Mouse (Mus musculus) forebrain, postnatal 0 days (tissue): ENCODE measurements around the gene Saa3. TPM values are rescaled to one million over a fixed set of nuclear protein-coding genes. Genes with fewer than 3 reads are reported as not detected.

ENCODE experiments used
- ATAC-seq: fragments of 200-750 bp; cut with Nextera tagmentation; 2 replicates; pipeline ENCODE4 v1.8.0; 2017; ENCODE audit warnings: mild to moderate bottlenecking, moderate library complexity
- DNase-seq: peaks from one replicate; pipeline ENCODE4 v3.0.0-alpha.2; 2015
- H3K27ac ChIP-seq: fragments of 300-500 bp; sonication (generic); 2 replicates; pipeline ENCODE4 v1.5.1; 2014; ENCODE audit warnings: low read depth, mild to moderate bottlenecking, antibody characterized with exemption, low read length, moderate library complexity, mixed read lengths
- H3K27me3 ChIP-seq: fragments of 300-500 bp; sonication (generic); 2 replicates; pipeline ENCODE4 v1.6.1; 2014; ENCODE audit warnings: mild to moderate bottlenecking, low read length, mixed read lengths; ENCODE audit not compliant: insufficient read depth
- H3K36me3 ChIP-seq: fragments of 300-500 bp; sonication (generic); 2 replicates; pipeline ENCODE4 v1.6.1; 2014; ENCODE audit warnings: mild to moderate bottlenecking, moderate library complexity; ENCODE audit not compliant: insufficient read depth
- H3K4me1 ChIP-seq: fragments of 300-500 bp; sonication (generic); 2 replicates; pipeline ENCODE4 v1.6.1; 2014; ENCODE audit warnings: antibody characterized with exemption; ENCODE audit not compliant: insufficient read depth
- H3K4me2 ChIP-seq: fragments of 300-500 bp; sonication (generic); 2 replicates; pipeline ENCODE4 v1.6.1; 2014; ENCODE audit warnings: low read depth, mild to moderate bottlenecking, moderate library complexity
- H3K4me3 ChIP-seq: fragments of 300-500 bp; sonication (generic); 2 replicates; pipeline ENCODE4 v1.5.1; 2014; ENCODE audit warnings: low read depth, low read length, mixed read lengths
- H3K9ac ChIP-seq: fragments of 300-500 bp; sonication (generic); 2 replicates; pipeline ENCODE4 v1.6.1; 2014; ENCODE audit warnings: mild to moderate bottlenecking
- H3K9me3 ChIP-seq: fragments of 300-500 bp; sonication (generic); 2 replicates; pipeline ENCODE4 v1.6.1; 2016; ENCODE audit warnings: low read length
- CTCF ChIP-seq: sonication (generic); IDR thresholded peaks from 2 replicates; pipeline ENCODE4 v1.5.1; 2016; ENCODE audit warnings: antibody characterized with exemption, control low read depth, low read depth
- WGBS: fragments of 180-500 bp; shearing (Covaris S2); extraction: QIAGEN DNeasy Blood & Tissue Kit; methylation state at CpG from one replicate; pipeline ENCODE4 v1.1.7; 2014; 5-methylcytosine and 5-hydroxymethylcytosine counted together
- polyA plus RNA-seq: library from polyadenylated mRNA; unstranded; fragments of >200 nt; fragmentation: Nextera tagmentation; extraction: Ambion mirVana; gene quantifications from 2 replicates; pipeline ENCODE4 v1.2.1, GENCODE M21; 2015
- total RNA-seq: library from RNA; depleted of rRNA; stranded (reverse); fragments of >200 nt; gene quantifications from 2 replicates; pipeline ENCODE4 v1.2.3, GENCODE M21; 2014

Saa3 gene
- total and polyA plus RNA-seq, 2 experiments from 2014 or later, result 0.35 TPM; not detected in 1

DNA sequence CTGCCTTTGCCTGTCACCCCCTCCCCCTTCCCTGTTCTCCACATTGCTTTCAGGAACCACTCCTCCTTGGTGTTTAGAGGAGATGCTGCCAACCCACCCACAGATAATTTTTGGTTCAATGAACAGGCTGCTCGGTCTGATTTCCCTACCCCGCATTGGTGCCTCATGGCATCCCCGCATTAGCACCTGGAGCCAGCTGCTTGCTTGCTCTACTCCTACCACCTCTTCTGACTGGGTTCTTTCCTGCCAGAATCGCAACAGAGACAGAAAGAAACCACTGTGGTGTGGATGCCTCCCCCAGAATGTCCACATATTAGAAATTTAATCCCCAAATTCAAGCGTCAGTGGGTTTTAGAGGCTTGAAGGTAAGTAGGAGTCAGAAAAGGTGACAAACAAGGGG lies 8.9 kb upstream of the Saa3 start:
- no peak for ATAC-seq
- no peak for DNase-seq
- WGBS, result 66% methylated on average over 5 of the region's 5 CpGs

DNA sequence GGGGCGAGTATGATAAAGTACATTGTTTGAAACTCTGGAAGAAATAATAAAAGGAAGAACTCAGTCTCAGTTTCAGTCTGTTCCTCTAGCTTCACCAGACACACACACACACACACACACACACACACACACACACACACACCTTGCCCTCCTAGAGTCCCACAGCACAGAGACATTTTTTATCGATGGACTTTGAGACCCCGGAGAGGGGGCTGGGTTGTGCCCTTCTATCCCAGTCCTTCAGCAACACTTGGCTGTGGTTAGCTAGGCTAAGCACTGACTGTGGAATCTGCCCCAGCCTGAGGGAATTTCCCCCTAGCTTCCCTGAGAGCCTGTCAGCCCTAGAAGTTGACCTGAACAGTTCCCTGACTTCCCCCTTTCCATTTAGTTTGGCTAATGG lies 8.3 kb upstream of the Saa3 start:
- no peaks in the 10 kb centered on the region for H3K9me3 ChIP-seq
- H3K27ac ChIP-seq, result no peak overlapping the region
- 86% methylated on average over 3 of the region's 3 CpGs for WGBS
- no peak overlapping the region for H3K9ac ChIP-seq
- no peak for TF ChIP-seq CTCF
- H3K4me1 ChIP-seq, result no peaks in the 10 kb centered on the region
- ATAC-seq (no peak), DNase-seq (no peak)
- H3K4me3 ChIP-seq, result no peak overlapping the region
- H3K4me2 ChIP-seq, result no peak overlapping the region
- no peaks in the 10 kb centered on the region for H3K27me3 ChIP-seq
- no peaks in the 10 kb centered on the region for H3K36me3 ChIP-seq

More for the DNA sequence above, 8.9 kb upstream of the Saa3 start:
- no peak overlapping the region for H3K9ac ChIP-seq
- no peaks in the 10 kb centered on the region for H3K4me1 ChIP-seq
- TF ChIP-seq CTCF, result no peak
- H3K27ac ChIP-seq, result no peak overlapping the region
- H3K9me3 ChIP-seq, result no peaks in the 10 kb centered on the region
- no peaks in the 10 kb centered on the region for H3K36me3 ChIP-seq
- no peaks in the 10 kb centered on the region for H3K27me3 ChIP-seq
- no peak overlapping the region for H3K4me2 ChIP-seq
- no peak overlapping the region for H3K4me3 ChIP-seq

DNA sequence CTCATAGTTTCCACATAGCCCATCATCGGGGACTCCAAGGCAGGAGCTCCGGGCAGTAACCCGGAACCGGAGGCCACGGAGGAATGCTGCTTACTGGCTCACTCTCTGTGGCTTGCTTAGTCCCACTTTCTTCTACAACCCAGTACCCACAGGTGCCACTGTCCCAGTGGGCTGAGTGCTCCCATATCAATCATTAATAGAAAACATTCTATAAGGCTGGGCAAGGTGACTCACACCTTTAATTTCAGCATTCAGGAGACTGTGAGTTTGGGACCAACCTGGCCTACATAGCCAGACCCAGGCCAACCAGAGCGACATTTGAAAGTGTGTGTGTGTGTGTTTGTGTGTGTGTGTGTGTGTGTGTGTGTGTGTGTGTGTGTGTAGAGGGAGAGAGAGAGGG lies 7.9 kb upstream of the Saa3 start:
- no peaks in the 10 kb centered on the region for H3K27me3 ChIP-seq
- no peak for ATAC-seq

DNA sequence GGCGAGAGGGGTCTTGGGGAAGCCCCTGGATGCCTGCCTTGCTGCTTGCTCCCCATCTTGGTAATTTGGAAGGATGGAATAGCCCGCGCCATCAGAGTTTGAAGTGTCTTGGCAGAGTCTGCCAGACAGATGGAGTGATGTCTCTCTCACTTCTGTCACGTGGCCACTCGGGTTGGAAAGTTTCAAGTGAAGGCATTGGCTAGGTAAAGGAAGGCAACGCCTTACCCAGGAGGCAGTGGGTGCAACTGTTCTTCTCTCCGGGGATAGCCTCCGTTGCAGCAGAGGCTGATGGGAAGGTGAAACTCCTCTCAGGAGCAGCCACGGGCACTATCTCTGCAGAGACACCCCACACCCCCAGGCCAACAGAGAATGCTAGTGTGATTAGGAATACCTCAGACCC lies 5.0 kb upstream of the Saa3 start:
- 54% methylated on average over 9 of the region's 9 CpGs for WGBS
- TF ChIP-seq CTCF, result no peak

More for the DNA sequence above, 7.9 kb upstream of the Saa3 start:
- DNase-seq, result no peak
- no peak overlapping the region for H3K4me2 ChIP-seq
- 96% methylated on average over 6 of the region's 6 CpGs for WGBS
- H3K4me1 ChIP-seq, result no peaks in the 10 kb centered on the region
- H3K9me3 ChIP-seq, result no peaks in the 10 kb centered on the region
- H3K27ac ChIP-seq, result no peak overlapping the region
- H3K36me3 ChIP-seq, result no peaks in the 10 kb centered on the region
- no peak for TF ChIP-seq CTCF
- no peak overlapping the region for H3K9ac ChIP-seq
- H3K4me3 ChIP-seq, result no peak overlapping the region

DNA sequence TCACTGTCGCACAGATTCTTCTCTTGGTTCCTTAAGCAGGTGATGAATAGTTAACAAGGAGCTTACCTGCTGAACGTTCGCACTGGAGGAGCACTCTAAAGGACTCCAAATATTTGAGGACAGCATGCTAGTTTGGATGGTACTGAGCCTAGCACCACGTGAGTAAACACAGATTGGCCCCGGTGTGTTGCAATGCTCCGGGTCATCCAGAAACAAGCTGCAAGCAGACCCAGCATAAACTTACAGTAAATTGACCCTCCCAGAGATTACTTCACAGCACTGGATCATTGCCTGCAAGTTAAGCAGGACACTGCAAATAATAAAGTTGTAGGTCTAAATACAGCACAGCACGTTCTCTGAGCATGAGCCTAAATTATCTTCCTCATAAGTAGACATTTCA lies 4.0 kb upstream of the Saa3 start:
- no peak for TF ChIP-seq CTCF
- 80% methylated on average over 7 of the region's 7 CpGs for WGBS
- no peak for ATAC-seq
- Histone ChIP-seq H3K4me1 (no peaks in the 10 kb centered on the region), H3K36me3 (no peaks in the 10 kb centered on the region), H3K27ac (no peak overlapping the region), H3K9ac (no peak overlapping the region), H3K27me3 (no peaks in the 10 kb centered on the region), H3K4me3 (no peak overlapping the region), H3K4me2 (no peak overlapping the region), H3K9me3 (no peaks in the 10 kb centered on the region)
- no peak for DNase-seq

More for the DNA sequence above, 5.0 kb upstream of the Saa3 start:
- Histone ChIP-seq H3K4me3 (no peak overlapping the region), H3K9ac (no peak overlapping the region), H3K4me1 (no peaks in the 10 kb centered on the region), H3K27ac (no peak overlapping the region), H3K9me3 (no peaks in the 10 kb centered on the region), H3K27me3 (no peaks in the 10 kb centered on the region), H3K36me3 (no peaks in the 10 kb centered on the region), H3K4me2 (no peak overlapping the region)
- ATAC-seq (peak; percentile 42), DNase-seq (peak; percentile 46)

DNA sequence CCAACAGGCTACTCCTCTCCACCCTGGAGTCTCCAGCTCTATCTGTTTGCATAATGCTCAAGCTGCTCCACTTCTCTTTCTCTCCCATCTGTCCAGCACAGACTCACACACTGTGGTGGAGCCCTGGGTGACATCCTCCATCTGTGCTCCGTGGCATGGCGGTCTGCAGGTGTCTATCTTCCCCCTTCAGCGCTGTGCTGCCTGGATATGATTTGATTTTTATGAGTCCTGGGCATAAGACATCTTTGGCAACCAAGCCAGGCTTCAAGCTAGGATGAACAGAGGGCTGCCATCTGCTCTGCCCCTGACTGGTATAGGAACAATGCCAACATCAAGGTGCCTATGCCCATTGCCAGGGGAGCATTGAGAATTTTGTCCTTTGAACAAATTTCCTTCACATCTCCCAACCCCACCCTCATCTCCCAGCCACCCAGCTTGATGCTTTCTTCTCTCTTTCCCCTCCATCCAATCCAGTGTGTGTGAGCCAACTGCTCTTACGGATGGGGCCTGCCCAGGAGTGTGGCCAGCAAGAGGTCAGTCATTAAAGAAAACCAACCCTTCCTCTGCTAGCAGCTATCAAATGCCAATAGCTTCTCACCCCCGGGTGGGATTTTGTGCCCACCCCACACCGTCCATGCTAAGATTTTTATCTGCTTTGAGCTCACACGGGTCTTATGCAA lies 3.2 kb upstream of the Saa3 start:
- no peaks in the 10 kb centered on the region for H3K36me3 ChIP-seq
- DNase-seq, result peak; percentile 56
- H3K4me3 ChIP-seq, result no peak overlapping the region
- H3K4me1 ChIP-seq, result no peaks in the 10 kb centered on the region
- no peak overlapping the region for H3K4me2 ChIP-seq
- no peak for TF ChIP-seq CTCF
- H3K27ac ChIP-seq, result peak overlapping the region; percentile 15; the same call in 1 of the 2 replicates
- no peak overlapping the region for H3K9ac ChIP-seq
- no peaks in the 10 kb centered on the region for H3K9me3 ChIP-seq
- H3K27me3 ChIP-seq, result no peaks in the 10 kb centered on the region
- 59% methylated on average over 7 of the region's 7 CpGs for WGBS
- peak; percentile 90 for ATAC-seq

DNA sequence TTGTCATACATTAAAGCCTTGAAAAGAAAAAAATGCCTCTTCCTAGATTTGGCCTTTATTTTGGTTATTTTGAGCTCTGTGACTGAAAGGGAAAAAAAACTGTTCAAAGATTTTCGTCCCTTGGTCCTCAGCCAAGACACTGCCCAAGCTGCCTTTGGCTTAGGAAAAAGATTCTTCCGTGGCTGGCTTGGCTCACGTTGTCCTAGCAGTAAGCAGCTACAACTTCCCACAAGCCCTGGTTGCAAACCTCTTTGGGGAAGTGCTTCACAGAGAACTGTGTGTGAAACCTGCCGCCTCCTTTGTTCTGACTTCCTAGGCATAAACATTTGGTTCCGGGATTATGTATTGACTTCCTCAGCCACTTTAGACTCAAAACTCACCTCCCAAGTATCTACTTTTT lies 1.4 kb upstream of the Saa3 start:
- WGBS, result 54% methylated on average over 5 of the region's 5 CpGs
- no peak for ATAC-seq
- no peaks in the 10 kb centered on the region for H3K9me3 ChIP-seq

More for the DNA sequence above, 1.4 kb upstream of the Saa3 start:
- DNase-seq, result peak; percentile 16
- Histone ChIP-seq H3K4me3 (no peak overlapping the region), H3K27me3 (no peaks in the 10 kb centered on the region), H3K4me2 (no peak overlapping the region), H3K9ac (no peak overlapping the region), H3K36me3 (no peaks in the 10 kb centered on the region), H3K4me1 (no peaks in the 10 kb centered on the region), H3K27ac (no peak overlapping the region)
- TF ChIP-seq CTCF, result no peak
